Mouse (Mus musculus) cerebellum, adult (tissue): ENCODE results near the gene Mlxipl.

Experiments
- ATAC-seq: cut with Nextera tagmentation; 2 replicates; pipeline ENCODE4 v1.9.2; 2017; ENCODE audit warnings: mild to moderate bottlenecking, moderate library complexity, mixed read lengths; ENCODE audit not compliant: insufficient number of reproducible peaks, low FRiP score, low TSS enrichment

Mlxipl gene

GRCm38 (mm10) chr5:135134534-135134933 is 44.8 kb downstream of the Mlxipl start:
- ATAC-seq = no peak

GRCm38 (mm10) chr5:135139881-135140280 is 50.2 kb downstream of the Mlxipl start:
- ATAC-seq = no peak

- no peak for ATAC-seq
These were observed 54.8 kb downstream of the Mlxipl start for GRCm38 (mm10) chr5:135144469-135144868.

GRCm38 (mm10) chr5:135145532-135145931 is 55.8 kb downstream of the Mlxipl start:
- ATAC-seq = no peak

- no peak for ATAC-seq
These were observed 56.3 kb downstream of the Mlxipl start for GRCm38 (mm10) chr5:135145955-135146354.

GRCm38 (mm10) chr5:135148715-135149052 is 59.0 kb downstream of the Mlxipl start:
- no peak for ATAC-seq

GRCm38 (mm10) chr5:135149053-135149819 is 59.5 kb downstream of the Mlxipl start, which contains the start of gene Tbl2:
Gene Tbl2, plus strand, starts transcription at chr5:135149657.
- peak; percentile 93 for ATAC-seq

- no peak for ATAC-seq
These were observed 60.1 kb downstream of the Mlxipl start for GRCm38 (mm10) chr5:135149820-135150178.

GRCm38 (mm10) chr5:135156496-135156895 is 66.8 kb downstream of the Mlxipl start:
- ATAC-seq = no peak

GRCm38 (mm10) chr5:135161221-135161620 is 71.5 kb downstream of the Mlxipl start:
- no peak for ATAC-seq

- no peak for ATAC-seq
These were observed 72.0 kb downstream of the Mlxipl start for GRCm38 (mm10) chr5:135161650-135162049.

- no peak for ATAC-seq
These were observed 72.7 kb downstream of the Mlxipl start for GRCm38 (mm10) chr5:135162361-135162760.

GRCm38 (mm10) chr5:135162821-135163220 is 73.1 kb downstream of the Mlxipl start:
- ATAC-seq = no peak

GRCm38 (mm10) chr5:135166909-135167308 is 77.2 kb downstream of the Mlxipl start:
- no peak for ATAC-seq

GRCm38 (mm10) chr5:135167469-135167868 is 77.8 kb downstream of the Mlxipl start:
- no peak for ATAC-seq

GRCm38 (mm10) chr5:135168063-135169062 is 78.7 kb downstream of the Mlxipl start, which contains the start of gene Bcl7b:
Gene Bcl7b, plus strand, starts transcription at chr5:135168283.
- ATAC-seq = peak; percentile 91

- ATAC-seq = no peak
These were observed 79.8 kb downstream of the Mlxipl start for GRCm38 (mm10) chr5:135169479-135169878.

GRCm38 (mm10) chr5:135171688-135172220 is 82.1 kb downstream of the Mlxipl start:
- no peak for ATAC-seq

GRCm38 (mm10) chr5:135172986-135173385 is 83.3 kb downstream of the Mlxipl start:
- no peak for ATAC-seq

- no peak for ATAC-seq
These were observed 85.4 kb downstream of the Mlxipl start for GRCm38 (mm10) chr5:135175086-135175485.

- no peak for ATAC-seq
These were observed 88.8 kb downstream of the Mlxipl start for GRCm38 (mm10) chr5:135178523-135178922.
